Mouse (Mus musculus): ENCODE results near the gene Hba-x.

Gene Hba-x

GRCm38 (mm10) chr11:32276347-32276746, at the start of gene Hba-x:
TSS of gene Hba-x (plus strand) at chr11:32276400.
- DNase-seq = no peak

GRCm38 (mm10) chr11:32227041-32227440, 49.2 kb upstream of the Hba-x start:
- no peak for DNase-seq

- no peak for DNase-seq
Observed at GRCm38 (mm10) chr11:32227555-32227954, 48.6 kb upstream of the Hba-x start.

GRCm38 (mm10) chr11:32228292-32228845, 47.8 kb upstream of the Hba-x start:
- no peak for DNase-seq

- peak; percentile 70 for DNase-seq
Observed at GRCm38 (mm10) chr11:32230220-32230619, 46.0 kb upstream of the Hba-x start.

GRCm38 (mm10) chr11:32231125-32231524, 45.1 kb upstream of the Hba-x start:
- no peak for DNase-seq

- DNase-seq = no peak
Observed at GRCm38 (mm10) chr11:32232848-32233247, 43.4 kb upstream of the Hba-x start.

GRCm38 (mm10) chr11:32233895-32234294, 42.3 kb upstream of the Hba-x start:
- DNase-seq = peak; percentile 53

- peak; percentile 14 for DNase-seq
Observed at GRCm38 (mm10) chr11:32234816-32235485, 41.2 kb upstream of the Hba-x start.

GRCm38 (mm10) chr11:32235646-32236045, 40.6 kb upstream of the Hba-x start:
- peak; percentile 61 for DNase-seq

- no peak for DNase-seq
Observed at GRCm38 (mm10) chr11:32236132-32236531, 40.1 kb upstream of the Hba-x start.

GRCm38 (mm10) chr11:32236712-32237410, 39.3 kb upstream of the Hba-x start:
- DNase-seq = peak; percentile 46

GRCm38 (mm10) chr11:32237411-32237795, 38.8 kb upstream of the Hba-x start:
- no peak for DNase-seq

GRCm38 (mm10) chr11:32238093-32238860, 37.9 kb upstream of the Hba-x start:
- peak; percentile 65 for DNase-seq

- DNase-seq = no peak
Observed at GRCm38 (mm10) chr11:32241391-32241790, 34.8 kb upstream of the Hba-x start.

- no peak for DNase-seq
Observed at GRCm38 (mm10) chr11:32242209-32242608, 34.0 kb upstream of the Hba-x start.

GRCm38 (mm10) chr11:32243205-32243955, 32.8 kb upstream of the Hba-x start:
- DNase-seq = no peak

GRCm38 (mm10) chr11:32244064-32244463, 32.1 kb upstream of the Hba-x start:
- no peak for DNase-seq

- no peak for DNase-seq
Observed at GRCm38 (mm10) chr11:32244617-32245016, 31.6 kb upstream of the Hba-x start.

- no peak for DNase-seq
Observed at GRCm38 (mm10) chr11:32245614-32246013, 30.6 kb upstream of the Hba-x start.

GRCm38 (mm10) chr11:32247068-32247467, 29.1 kb upstream of the Hba-x start:
- no peak for DNase-seq

GRCm38 (mm10) chr11:32248350-32248749, 27.9 kb upstream of the Hba-x start:
- no peak for DNase-seq
